Comparison of ENCODE assay signal across 11 mouse cellular contexts in the genomic region with DNA sequence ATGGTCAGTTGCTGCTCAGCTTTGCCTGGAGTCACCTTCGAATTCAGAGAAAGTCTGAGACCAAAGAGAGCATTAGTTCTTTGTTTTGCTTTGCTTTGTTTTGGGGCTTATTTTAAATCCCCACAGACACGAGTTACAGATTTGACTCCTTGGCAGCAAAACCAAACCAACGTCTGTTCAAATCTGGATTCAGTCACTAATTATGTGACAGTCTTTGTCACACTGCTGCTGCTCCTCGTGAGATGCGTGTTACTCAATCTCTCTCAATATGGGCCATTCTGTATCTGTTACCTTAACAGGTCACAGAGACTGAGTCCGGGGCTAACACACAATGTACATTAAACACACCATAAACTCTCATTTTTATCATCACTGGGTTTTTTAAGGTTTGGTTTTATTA.
"Had no signal": no experiment of that assay in that cellular context is flagged by ENCODE, and none has a peak within 500 bp of the region (broad histone marks: within the 10 kb centered on the region; RNA-seq: fewer than 3 reads in every experiment).

No protein-coding gene starts in this region.

- H3K4me2 ChIP-seq: limb, embryonic 15.5 days; liver, embryonic 12.5 days; lung, embryonic 14.5 days; midbrain, embryonic 12.5 days had no signal

- ATAC-seq: liver, embryonic 12.5 days; midbrain, embryonic 16.5 days had no signal

- H3K36me3 ChIP-seq: limb, embryonic 15.5 days; liver, embryonic 12.5 days; midbrain, embryonic 12.5 days had no signal

- H3K9ac ChIP-seq: limb, embryonic 15.5 days; liver, embryonic 12.5 days; lung, embryonic 14.5 days; midbrain, embryonic 12.5 days had no signal

- H3K27me3 ChIP-seq: limb, embryonic 15.5 days; liver, embryonic 12.5 days had no signal

- H3K9me3 ChIP-seq: limb, embryonic 15.5 days; liver, embryonic 12.5 days; midbrain, embryonic 12.5 days had no signal

- H3K27ac ChIP-seq: kidney, postnatal 0 days; limb, embryonic 15.5 days; liver, embryonic 12.5 days; midbrain, embryonic 12.5 days had no signal

- H3K4me3 ChIP-seq: limb, embryonic 15.5 days; liver, embryonic 12.5 days; midbrain, embryonic 12.5 days had no signal

- H3K4me1 ChIP-seq: limb, embryonic 15.5 days; midbrain, embryonic 12.5 days had no signal

- DNase-seq: kidney, adult 9 months; kidney, postnatal 36 days; lung, embryonic 14.5 days; lung, postnatal 14 days; right cerebral cortex, postnatal 25 days; thymus, postnatal 36 days had no signal
